Mouse (Mus musculus) embryo, embryonic 11 days (tissue): ENCODE results near the gene Dtnb.
A peak's percentile ranks its signal among the peaks of the same experiment; 100 is the strongest.
"Not testable (repeated sequence)": the region's sequence is repeated elsewhere in the genome, so short reads cannot be mapped to it uniquely, and the experiment has no call there.

ENCODE experiments used
- DNase-seq: peaks from one replicate; pipeline ENCODE4 v3.0.0-alpha.2; 2015

Dtnb gene

GRCm38 (mm10) chr12:3571787-3572580, at the start of gene Dtnb:
TSS of gene Dtnb (plus strand) at chr12:3572381.
- DNase-seq = peak; percentile 88

DNA sequence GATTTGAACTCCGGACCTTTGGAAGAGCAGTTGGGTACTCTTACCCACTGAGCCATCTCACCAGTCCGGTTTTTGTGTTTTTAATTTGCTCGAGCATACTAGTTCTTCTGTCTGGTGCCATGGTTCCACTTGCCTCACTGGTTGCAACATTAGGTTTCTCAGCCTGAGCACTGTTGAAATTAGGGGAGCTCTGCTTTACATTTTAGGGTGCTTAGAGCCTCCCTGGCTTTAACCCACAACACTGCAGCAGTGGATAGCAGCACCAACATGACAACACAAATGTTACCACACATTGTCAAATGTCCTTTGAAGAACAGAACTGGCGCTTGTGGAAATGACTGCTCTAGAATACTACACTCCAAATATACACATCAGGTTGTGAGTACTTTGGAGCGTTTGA, 46.6 kb upstream of the Dtnb start:
- DNase-seq = no peak

- not testable (repeated sequence) for DNase-seq
Measured at GRCm38 (mm10) chr12:3535446-3535845, 36.7 kb upstream of the Dtnb start.

DNA sequence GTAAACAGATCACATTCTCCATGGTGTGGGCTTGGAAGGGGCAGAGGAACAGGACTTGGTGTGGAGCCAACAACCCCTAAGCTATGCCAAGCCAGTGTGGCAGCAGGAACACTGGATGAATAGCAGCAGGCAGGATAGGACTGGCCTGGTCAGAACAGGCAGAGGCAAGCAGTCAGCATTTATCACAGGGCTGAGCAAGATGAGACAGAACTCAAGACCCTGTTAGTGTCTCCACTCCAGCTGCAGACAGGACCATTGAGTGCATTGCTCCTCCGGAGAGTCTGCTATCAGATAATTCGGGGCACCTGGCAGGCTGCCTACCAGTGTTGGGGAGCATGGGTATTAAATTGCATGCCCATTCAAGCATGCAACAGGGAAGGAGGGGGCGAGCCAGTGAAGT, 34.6 kb upstream of the Dtnb start:
- DNase-seq = no peak

- no peak for DNase-seq
Measured at GRCm38 (mm10) chr12:3538036-3538435, 34.1 kb upstream of the Dtnb start.

- DNase-seq = no peak
Measured at GRCm38 (mm10) chr12:3539605-3540004, 32.6 kb upstream of the Dtnb start.

- no peak for DNase-seq
Measured at GRCm38 (mm10) chr12:3540871-3541270, 31.3 kb upstream of the Dtnb start.

- DNase-seq = no peak
Measured at GRCm38 (mm10) chr12:3545451-3545850, 26.7 kb upstream of the Dtnb start.

GRCm38 (mm10) chr12:3546121-3546658, 26.0 kb upstream of the Dtnb start:
- DNase-seq = no peak

- no peak for DNase-seq
Measured at GRCm38 (mm10) chr12:3546781-3547180, 25.4 kb upstream of the Dtnb start.

DNA sequence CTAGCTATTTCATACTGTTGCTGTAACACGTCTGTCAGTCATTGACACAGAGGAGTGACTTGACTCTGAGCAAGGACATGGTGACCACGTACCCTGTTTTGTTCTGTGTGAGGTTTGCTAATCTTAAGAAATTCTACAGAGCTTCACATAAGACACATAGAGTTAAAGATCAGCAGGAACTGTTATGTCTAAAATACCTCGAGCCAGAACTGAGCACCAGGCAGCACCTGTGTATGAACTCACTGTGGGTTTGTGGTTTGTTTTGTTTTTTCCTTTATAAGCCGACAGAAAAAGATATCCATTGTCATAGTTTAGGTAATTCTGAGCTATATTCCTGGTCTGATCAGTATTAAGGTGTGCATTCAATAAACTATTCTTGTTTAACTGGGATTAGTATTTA, 24.7 kb upstream of the Dtnb start:
- DNase-seq = no peak

DNA sequence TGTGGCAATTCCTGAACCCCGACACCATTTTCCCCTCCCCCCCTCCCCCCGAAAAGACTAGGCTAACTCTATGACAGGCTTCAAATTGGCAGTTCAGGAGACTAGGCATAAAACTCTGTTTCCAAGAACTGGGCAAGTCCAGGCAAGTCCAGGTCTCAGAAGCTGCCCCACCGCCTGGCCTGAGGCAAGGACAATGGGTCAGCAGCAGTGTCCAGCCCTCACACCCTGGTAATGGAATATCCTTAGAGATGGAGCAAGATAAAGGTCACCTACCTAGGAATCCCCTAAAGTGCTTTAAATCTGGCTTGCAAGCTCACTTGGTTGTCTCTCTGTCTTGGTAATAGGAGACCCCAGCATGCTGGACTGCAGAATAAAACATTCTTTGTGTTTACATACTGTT, 24.3 kb upstream of the Dtnb start:
- no peak for DNase-seq

DNA sequence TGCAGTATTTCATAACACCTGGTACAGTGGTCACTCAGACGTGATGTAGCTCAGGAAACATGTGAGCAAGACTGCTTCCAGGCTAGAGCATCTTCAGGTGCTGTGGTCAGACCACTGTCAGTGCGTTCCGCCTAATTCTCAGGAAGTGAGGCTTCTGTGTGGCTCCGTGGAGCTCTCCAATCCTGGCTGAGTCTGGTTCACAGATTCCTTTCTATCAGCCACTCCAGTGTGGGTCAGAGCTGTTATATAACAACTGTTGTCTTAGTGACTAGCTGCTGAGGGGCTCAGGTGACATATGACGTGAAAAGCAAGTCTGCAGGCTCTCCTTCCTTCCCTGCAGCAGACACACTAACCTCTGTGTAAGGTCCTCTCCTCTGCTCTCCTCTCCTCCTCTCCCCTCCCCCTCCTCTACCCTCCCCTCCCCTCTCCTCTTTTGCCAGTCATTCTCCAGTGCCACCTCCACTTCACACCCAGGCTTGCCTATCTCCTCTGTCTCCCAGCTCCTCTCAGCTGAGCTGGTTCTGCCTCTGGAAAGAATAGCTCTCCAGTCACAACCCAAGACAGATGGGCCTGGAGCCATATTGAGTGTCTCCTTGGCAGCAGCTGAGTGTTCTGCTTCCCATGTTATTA, 23.5 kb upstream of the Dtnb start:
- no peak for DNase-seq

DNA sequence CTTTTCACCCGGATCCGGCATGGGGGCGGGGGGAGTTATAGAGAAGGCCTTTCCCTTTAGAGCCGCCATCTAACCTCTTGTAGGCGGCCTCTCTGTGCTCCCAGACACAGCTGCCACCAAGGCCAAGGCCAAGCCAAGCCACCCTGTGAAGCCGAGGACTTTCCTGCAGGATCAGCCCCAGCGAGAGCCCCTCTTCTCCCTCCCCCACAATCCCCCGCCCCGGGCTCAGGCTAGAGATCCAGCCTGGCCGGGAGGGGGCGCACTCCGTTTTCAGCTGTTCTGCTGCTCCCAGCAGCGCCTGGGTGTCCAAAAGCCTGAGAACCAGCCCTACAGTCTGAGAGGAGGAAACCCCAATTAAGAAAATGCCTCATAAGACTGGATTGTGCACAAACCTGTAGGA, 21.9 kb upstream of the Dtnb start:
- DNase-seq = peak; percentile 61

DNA sequence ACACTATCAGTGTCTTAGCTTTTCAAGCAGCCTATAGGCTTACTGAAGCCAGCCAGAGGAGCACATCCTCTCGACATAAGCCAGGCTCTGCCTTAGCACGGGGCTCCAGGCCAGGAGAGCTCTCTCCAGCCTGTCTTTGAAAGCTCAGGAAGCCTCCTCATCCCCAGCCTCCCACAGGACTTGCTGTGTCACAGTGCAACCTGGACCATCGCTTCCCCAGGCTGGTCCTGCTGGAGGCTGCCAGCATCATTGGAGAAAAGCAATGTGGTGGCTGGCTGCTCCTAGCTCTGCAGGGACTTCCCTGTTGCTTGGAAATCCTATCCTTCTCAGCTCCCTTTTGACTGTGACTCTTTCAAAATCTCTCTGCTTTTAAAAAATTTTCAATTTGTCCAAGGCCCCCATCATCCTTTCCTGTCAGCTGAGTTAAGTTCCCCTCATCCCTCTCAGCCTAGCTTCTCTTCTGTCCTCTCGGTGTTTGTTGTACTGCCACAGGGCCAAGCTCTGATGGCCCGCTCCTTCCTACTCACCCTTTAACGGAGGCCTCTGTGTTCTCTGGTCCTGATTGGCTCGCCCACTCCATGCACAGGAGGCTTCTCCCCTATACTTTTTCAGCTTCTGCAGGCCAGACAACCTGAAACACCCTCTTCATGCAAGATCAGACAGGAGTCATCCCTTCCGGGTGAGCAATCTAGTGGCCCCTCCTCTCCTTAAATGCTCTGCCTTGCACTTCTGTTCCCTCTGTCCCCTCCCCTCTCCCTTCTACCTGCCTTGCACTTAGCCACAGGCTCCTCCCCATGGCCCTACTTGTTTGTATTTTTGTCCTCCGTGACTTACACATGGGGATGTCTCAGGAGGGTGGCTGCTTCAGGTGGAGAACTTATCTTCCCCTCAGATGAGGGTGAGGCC, 14.5 kb upstream of the Dtnb start:
- DNase-seq = no peak

GRCm38 (mm10) chr12:3560596-3560995, 11.6 kb upstream of the Dtnb start:
- DNase-seq = peak; percentile 67

DNA sequence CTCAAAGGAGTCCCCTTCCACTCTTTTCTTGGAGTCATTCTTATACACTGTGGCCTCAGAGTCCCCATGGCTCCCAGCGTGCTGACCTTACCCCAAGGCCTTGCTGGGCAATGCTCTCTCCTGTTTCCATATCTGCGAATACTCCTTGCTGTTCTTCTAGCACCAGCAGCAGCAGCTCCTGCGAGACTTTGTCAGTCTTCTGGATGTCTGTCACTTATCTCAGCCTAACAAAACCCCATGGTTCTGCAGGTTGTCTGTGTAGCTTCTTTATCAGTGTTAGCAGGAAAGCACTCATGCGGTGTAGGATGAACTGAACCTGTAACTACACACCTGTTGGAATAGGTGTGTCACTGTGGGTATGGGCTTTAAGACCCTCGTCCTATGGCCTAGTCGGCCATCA, 11.1 kb upstream of the Dtnb start:
- DNase-seq = no peak

DNA sequence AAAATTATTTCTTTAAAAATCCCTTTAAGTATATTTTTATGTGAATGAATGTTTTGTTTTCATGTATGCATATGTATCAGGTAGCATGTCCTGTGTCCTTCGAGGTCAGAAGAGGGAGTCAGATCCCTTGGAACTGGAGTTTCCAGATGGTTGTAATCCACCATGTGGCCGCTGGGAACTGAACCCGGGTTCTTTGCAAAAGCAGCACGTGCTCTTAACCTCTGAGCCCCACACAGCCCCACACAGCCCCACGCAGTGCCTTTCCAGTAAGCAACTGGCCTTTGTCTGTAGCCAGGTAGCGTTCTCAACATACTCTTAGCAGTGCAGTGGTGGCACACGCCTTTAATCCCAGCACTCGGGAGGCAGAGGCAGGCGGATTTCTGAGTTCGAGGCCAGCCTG, 9.4 kb upstream of the Dtnb start:
- no peak for DNase-seq

GRCm38 (mm10) chr12:3563659-3564058, 8.5 kb upstream of the Dtnb start:
- DNase-seq = no peak

- no peak for DNase-seq
Measured at GRCm38 (mm10) chr12:3568461-3568991, 3.7 kb upstream of the Dtnb start.

- no peak for DNase-seq
Measured at GRCm38 (mm10) chr12:3570711-3571400, 1.3 kb upstream of the Dtnb start.
